Mouse (Mus musculus): Measurements from ENCODE around the gene Ugcg. TPM values are rescaled to one million over a fixed set of nuclear protein-coding genes. Genes with fewer than 3 reads are reported as not detected.
A peak's percentile ranks its signal among the peaks of the same experiment; 100 is the strongest.

Ugcg gene
- polyA plus RNA-seq, 1 experiment from 2014 or later = 18.3 TPM

DNA sequence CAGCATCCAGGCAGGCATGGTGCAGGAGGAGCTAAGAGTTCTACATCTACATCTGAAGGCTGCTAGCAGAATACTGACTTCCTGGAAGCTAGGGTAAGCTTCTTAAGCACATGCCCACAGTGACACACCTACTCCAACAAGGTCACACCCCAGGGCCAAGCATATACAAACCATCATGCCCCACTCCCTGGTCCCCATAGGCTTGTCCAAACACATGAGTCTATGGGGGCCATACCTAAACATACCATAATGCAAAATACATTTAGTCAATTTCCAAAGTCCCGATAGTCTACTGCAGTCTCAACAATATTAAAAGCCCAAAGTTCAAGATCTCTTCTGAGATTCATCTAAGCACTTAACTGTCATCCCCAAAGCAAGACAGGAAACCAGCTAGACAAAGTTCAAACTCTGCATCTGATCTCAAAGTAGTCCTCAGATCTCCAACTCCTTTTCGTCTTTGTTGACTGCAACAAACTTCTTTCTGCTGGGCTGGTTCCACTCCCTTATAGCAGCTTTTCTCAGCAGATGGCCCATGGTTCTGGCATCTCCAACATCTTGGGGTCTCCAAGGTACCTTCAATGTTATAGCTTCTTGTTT is 21.7 kb upstream of the Ugcg start:
- H3K4me2 ChIP-seq (ENCODE audit: low read length) = no peak overlapping the region
- no peak for ATAC-seq
- H3K4me3 ChIP-seq (replicated peaks; ENCODE audit: low read length) = no peak overlapping the region
- H3K36me3 ChIP-seq (ENCODE audit: control insufficient read depth, insufficient read depth) = no peaks in the 10 kb centered on the region
- no peak overlapping the region for H3K27ac ChIP-seq (ENCODE audit: low read length)
- no peaks in the 10 kb centered on the region for H3K9me3 ChIP-seq (ENCODE audit: control insufficient read depth, low read length)
- H3K4me1 ChIP-seq (replicated peaks; ENCODE audit: control insufficient read depth, insufficient read depth, low read length) = no peaks in the 10 kb centered on the region
- H3K27me3 ChIP-seq (replicated peaks; ENCODE audit: control insufficient read depth, insufficient read depth, low read length) = no peaks in the 10 kb centered on the region
- 96% methylated on average over 2 of the region's 2 CpGs for WGBS
- no peak overlapping the region for H3K9ac ChIP-seq (replicated peaks; ENCODE audit: low read depth, low read length)

DNA sequence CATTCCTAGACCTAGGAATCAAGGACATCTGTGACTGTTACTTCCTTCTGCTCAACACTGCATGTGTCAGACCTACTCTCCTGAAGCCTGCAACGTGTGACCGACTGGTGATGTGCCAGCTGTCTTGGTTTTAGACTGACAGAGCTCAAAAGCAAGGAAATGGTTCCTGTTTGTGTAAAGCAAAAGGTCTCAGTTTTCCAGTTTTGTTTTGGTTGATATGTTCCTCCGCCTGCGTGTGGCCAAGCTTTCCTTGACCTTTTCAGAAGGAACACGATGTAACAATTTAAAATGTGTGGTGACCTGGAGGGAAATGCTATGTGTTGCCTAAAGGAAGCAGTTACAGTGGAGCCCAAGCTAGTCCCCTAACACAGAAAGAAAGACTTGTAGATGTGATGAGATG is 19.1 kb upstream of the Ugcg start:
- no peak overlapping the region for H3K9ac ChIP-seq (replicated peaks; ENCODE audit: low read depth, low read length)
- H3K9me3 ChIP-seq (ENCODE audit: control insufficient read depth, low read length) = no peaks in the 10 kb centered on the region
- ATAC-seq = no peak
- H3K27ac ChIP-seq (ENCODE audit: low read length) = no peak overlapping the region
- H3K4me3 ChIP-seq (replicated peaks; ENCODE audit: low read length) = no peak overlapping the region
- H3K36me3 ChIP-seq (ENCODE audit: control insufficient read depth, insufficient read depth) = no peaks in the 10 kb centered on the region
- H3K27me3 ChIP-seq (replicated peaks; ENCODE audit: control insufficient read depth, insufficient read depth, low read length) = no peaks in the 10 kb centered on the region
- WGBS = 79% methylated on average over 5 of the region's 5 CpGs
- no peak overlapping the region for H3K4me2 ChIP-seq (ENCODE audit: low read length)
- H3K4me1 ChIP-seq (replicated peaks; ENCODE audit: control insufficient read depth, insufficient read depth, low read length) = no peaks in the 10 kb centered on the region

DNA sequence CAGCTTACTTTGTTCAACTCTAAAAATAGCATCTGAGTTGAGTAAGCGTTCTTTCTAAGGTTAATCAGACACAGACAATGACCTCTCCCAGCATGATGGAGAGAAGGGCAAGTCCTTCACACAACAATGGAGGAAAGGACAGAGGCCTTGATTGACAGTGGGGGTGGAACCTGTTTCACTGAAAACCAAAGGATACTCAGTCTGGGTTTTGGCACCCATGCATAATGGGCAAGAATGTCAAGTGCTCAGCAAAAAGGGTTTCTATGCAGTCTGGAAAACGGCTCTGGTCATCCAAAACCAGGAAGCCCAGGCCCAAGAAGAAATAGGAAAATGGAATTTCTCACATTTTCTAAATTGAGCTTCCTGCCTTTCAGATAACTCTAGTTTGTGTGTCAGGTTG is 16.4 kb upstream of the Ugcg start:
- Histone ChIP-seq H3K27ac (ENCODE audit: low read length) (no peak overlapping the region), H3K4me2 (ENCODE audit: low read length) (no peak overlapping the region), H3K27me3 (replicated peaks; ENCODE audit: control insufficient read depth, insufficient read depth, low read length) (no peaks in the 10 kb centered on the region), H3K4me3 (replicated peaks; ENCODE audit: low read length) (no peak overlapping the region), H3K36me3 (ENCODE audit: control insufficient read depth, insufficient read depth) (no peaks in the 10 kb centered on the region), H3K9me3 (ENCODE audit: control insufficient read depth, low read length) (no peaks in the 10 kb centered on the region), H3K9ac (replicated peaks; ENCODE audit: low read depth, low read length) (no peak overlapping the region), H3K4me1 (replicated peaks; ENCODE audit: control insufficient read depth, insufficient read depth, low read length) (no peaks in the 10 kb centered on the region)
- ATAC-seq = no peak
- WGBS = 24% methylated on average over 2 of the region's 2 CpGs

DNA sequence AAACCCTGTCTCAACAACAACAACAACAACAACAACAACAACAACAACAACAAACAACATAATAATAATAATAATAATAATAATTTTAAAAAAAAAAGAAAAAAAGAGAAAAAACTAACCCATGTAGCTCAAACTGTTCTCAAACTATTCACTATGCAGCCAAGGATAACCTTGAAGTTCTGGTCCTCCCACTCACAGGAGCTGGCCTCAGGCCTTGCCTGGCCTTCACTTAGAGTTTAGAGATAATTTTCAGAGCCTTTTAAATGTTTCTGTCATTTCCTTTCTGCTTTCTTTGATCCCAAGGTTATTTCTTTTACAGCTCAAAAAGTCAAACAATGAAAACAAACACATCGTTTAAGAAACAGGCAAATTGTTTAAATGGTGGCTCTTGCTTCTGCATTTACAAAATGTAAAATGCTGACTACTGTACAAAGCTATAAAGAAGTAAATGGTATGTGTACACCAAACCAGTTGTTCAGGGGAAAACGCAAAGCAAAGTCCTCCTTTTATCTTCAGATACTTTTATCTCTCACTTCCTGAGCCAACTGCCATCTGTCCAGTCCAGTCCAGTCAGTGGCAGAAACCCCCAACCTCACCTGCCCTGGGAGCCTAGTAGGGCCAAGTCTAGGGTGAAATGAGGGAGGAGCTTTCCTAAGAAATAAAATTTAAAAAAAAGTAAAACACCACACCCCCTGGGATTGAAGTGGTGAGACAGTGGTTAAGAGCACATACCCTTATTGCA is 15.7 kb upstream of the Ugcg start:
- H3K27ac ChIP-seq (ENCODE audit: low read length) = no peak overlapping the region
- H3K4me1 ChIP-seq (replicated peaks; ENCODE audit: control insufficient read depth, insufficient read depth, low read length) = no peaks in the 10 kb centered on the region
- H3K9ac ChIP-seq (replicated peaks; ENCODE audit: low read depth, low read length) = no peak overlapping the region
- H3K4me3 ChIP-seq (replicated peaks; ENCODE audit: low read length) = no peak overlapping the region
- H3K27me3 ChIP-seq (replicated peaks; ENCODE audit: control insufficient read depth, insufficient read depth, low read length) = no peaks in the 10 kb centered on the region
- no peak overlapping the region for H3K4me2 ChIP-seq (ENCODE audit: low read length)
- no peaks in the 10 kb centered on the region for H3K9me3 ChIP-seq (ENCODE audit: control insufficient read depth, low read length)
- WGBS = 86% methylated on average over 2 of the region's 2 CpGs
- no peak for ATAC-seq
- H3K36me3 ChIP-seq (ENCODE audit: control insufficient read depth, insufficient read depth) = no peaks in the 10 kb centered on the region

DNA sequence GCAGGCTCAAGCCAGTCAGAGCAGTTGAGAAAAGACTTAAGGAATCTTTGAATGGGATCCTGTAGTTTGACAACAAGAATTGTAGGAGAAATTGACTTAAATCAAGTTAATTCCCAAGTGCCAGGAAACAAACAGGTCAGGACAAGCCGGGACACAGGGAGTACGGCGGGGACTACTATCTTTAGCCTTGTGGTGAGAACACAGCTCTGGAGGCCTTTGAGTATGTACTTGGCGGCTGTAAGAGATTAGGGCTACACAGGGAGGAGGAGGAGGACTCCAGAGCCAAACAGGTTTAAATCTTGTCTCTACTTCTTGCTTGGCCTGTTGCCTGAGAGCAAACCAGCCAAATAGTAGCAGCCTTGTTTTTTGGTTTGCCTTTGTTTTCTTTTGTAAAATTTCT is 14.1 kb upstream of the Ugcg start:
- no peak overlapping the region for H3K27ac ChIP-seq (ENCODE audit: low read length)
- H3K9me3 ChIP-seq (ENCODE audit: control insufficient read depth, low read length) = no peaks in the 10 kb centered on the region
- H3K36me3 ChIP-seq (ENCODE audit: control insufficient read depth, insufficient read depth) = no peaks in the 10 kb centered on the region
- no peak overlapping the region for H3K4me2 ChIP-seq (ENCODE audit: low read length)
- no peaks in the 10 kb centered on the region for H3K4me1 ChIP-seq (replicated peaks; ENCODE audit: control insufficient read depth, insufficient read depth, low read length)
- ATAC-seq = no peak
- H3K9ac ChIP-seq (replicated peaks; ENCODE audit: low read depth, low read length) = no peak overlapping the region
- H3K27me3 ChIP-seq (replicated peaks; ENCODE audit: control insufficient read depth, insufficient read depth, low read length) = no peaks in the 10 kb centered on the region
- WGBS = 74% methylated on average over 4 of the region's 4 CpGs
- H3K4me3 ChIP-seq (replicated peaks; ENCODE audit: low read length) = no peak overlapping the region

DNA sequence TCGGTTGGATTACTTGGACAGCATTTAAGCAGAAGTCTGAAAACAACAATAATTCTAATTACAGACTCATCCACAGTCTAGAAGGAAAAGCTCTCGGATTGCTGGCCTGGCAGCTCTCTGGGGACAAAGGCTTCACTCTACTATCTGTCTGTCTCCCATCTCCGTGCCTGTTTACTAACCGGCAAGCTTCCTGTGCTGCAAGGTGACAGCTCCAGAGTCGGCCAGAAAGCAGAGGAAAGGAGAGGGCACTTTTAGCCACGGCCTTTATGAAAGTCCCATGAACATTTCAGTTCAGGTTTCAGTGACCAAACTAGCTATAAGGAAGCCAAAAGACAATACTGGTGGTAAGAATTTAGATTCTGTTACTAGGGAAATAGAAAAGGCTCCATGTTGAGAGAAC is 13.1 kb upstream of the Ugcg start:
- Histone ChIP-seq H3K4me3 (replicated peaks; ENCODE audit: low read length) (no peak overlapping the region), H3K27ac (ENCODE audit: low read length) (no peak overlapping the region), H3K36me3 (ENCODE audit: control insufficient read depth, insufficient read depth) (no peaks in the 10 kb centered on the region), H3K9me3 (ENCODE audit: control insufficient read depth, low read length) (no peaks in the 10 kb centered on the region), H3K27me3 (replicated peaks; ENCODE audit: control insufficient read depth, insufficient read depth, low read length) (no peaks in the 10 kb centered on the region), H3K9ac (replicated peaks; ENCODE audit: low read depth, low read length) (no peak overlapping the region), H3K4me2 (ENCODE audit: low read length) (no peak overlapping the region), H3K4me1 (replicated peaks; ENCODE audit: control insufficient read depth, insufficient read depth, low read length) (no peaks in the 10 kb centered on the region)
- ATAC-seq = no peak
- WGBS = 69% methylated on average over 6 of the region's 6 CpGs

DNA sequence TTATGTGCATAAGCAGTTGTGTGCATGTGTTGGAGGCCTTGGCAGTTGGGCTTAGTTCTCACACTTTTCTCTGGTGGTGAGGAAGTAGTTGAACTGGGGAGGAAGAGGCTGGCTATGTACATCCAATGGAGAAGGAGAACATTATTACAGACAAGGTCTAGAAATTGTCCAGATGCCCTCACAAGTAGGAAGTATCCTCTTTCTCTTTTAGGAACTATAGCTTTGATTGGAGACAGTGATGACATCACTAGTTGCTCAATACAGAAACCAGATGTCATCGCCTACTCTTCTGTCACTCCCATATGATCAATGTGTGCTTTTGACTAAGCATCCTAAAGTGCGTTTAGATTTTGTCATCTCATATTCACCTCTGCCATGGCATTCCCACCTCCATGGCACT is 11.5 kb upstream of the Ugcg start:
- WGBS = 95% methylated on average over 2 of the region's 2 CpGs
- H3K4me3 ChIP-seq (replicated peaks; ENCODE audit: low read length) = no peak overlapping the region

DNA sequence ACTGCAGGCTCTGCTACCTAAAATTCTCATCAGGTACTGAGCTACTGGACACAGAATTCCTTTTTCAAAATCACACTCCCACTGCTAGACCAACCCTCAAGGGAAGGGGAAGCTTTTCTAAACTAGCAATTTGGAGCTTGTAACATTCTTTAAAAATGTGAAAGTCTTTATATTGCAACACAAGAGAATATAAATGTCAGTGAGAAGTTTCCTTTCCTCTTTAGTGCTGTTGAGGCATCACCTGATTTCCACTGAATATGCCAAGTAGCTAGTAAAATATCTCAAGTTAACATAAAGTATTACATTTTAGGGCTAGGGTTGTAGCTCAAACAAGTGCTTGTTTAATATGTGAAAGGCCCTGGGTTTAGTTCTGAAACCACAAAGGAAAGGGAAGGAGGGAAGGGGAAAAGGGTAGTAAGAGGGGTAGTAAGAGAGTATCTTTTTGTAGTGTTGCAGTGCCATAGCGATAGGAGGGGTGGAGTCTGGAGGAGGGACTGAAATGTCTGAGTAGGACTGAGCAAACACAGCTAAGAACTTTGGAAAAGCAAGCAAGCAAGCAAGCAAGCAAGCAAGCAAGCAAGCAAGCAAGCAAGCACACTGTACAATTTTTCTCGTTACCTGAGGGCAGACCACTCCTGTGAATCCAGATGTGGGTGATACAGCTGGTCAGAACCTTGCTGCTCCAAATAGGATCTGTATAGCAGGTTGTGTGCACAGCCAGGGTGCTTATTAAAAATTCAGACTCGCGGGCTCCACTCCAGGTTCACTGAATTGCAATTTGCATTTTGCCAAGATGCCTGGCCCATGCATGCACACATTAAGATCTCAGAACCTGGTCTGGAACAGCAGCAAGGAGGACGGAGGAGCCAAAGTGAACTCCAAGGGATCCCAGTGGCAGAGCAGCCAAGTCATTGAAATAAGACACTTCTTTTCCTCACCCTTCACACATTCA is 7.5 kb upstream of the Ugcg start:
- Histone ChIP-seq H3K27me3 (replicated peaks; ENCODE audit: control insufficient read depth, insufficient read depth, low read length) (no peaks in the 10 kb centered on the region), H3K36me3 (ENCODE audit: control insufficient read depth, insufficient read depth) (no peaks in the 10 kb centered on the region), H3K27ac (ENCODE audit: low read length) (no peak overlapping the region), H3K4me3 (replicated peaks; ENCODE audit: low read length) (no peak overlapping the region), H3K4me2 (ENCODE audit: low read length) (no peak overlapping the region), H3K4me1 (replicated peaks; ENCODE audit: control insufficient read depth, insufficient read depth, low read length) (peaks cover 5% of the 10 kb centered on the region), H3K9me3 (ENCODE audit: control insufficient read depth, low read length) (no peaks in the 10 kb centered on the region), H3K9ac (replicated peaks; ENCODE audit: low read depth, low read length) (no peak overlapping the region)
- WGBS = 33% methylated on average over 5 of the region's 5 CpGs
- peak; percentile 45; the same call in 1 of the 2 replicates for ATAC-seq

More for the DNA sequence above, 11.5 kb upstream of the Ugcg start:
- no peaks in the 10 kb centered on the region for H3K36me3 ChIP-seq (ENCODE audit: control insufficient read depth, insufficient read depth)
- no peak overlapping the region for H3K9ac ChIP-seq (replicated peaks; ENCODE audit: low read depth, low read length)
- H3K27ac ChIP-seq (ENCODE audit: low read length) = no peak overlapping the region
- no peak overlapping the region for H3K4me2 ChIP-seq (ENCODE audit: low read length)
- no peaks in the 10 kb centered on the region for H3K27me3 ChIP-seq (replicated peaks; ENCODE audit: control insufficient read depth, insufficient read depth, low read length)
- no peaks in the 10 kb centered on the region for H3K9me3 ChIP-seq (ENCODE audit: control insufficient read depth, low read length)
- H3K4me1 ChIP-seq (replicated peaks; ENCODE audit: control insufficient read depth, insufficient read depth, low read length) = peaks cover 5% of the 10 kb centered on the region
- ATAC-seq = no peak

DNA sequence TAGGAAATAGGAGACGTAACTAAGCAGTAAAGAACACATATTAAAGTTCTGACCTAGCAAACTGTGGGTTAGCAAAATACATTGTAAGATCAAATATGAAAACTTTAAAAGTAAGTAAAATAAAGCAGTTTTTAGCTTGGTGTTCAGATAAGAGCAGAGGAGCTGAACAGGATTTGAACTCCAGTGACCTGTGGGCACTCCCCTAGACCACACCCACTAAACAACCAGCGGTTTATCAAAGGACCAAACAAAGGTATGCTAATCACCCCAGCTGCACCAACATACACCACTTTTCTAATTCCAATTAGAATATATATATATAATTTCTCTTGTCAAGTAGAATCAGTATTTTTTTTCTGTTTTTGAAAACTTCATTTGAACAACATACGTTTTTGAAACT is 3.4 kb upstream of the Ugcg start:
- H3K9me3 ChIP-seq (ENCODE audit: control insufficient read depth, low read length) = no peaks in the 10 kb centered on the region
- ATAC-seq = no peak
- 69% methylated on average over 3 of the region's 3 CpGs for WGBS
- H3K4me1 ChIP-seq (replicated peaks; ENCODE audit: control insufficient read depth, insufficient read depth, low read length) = peaks cover 12% of the 10 kb centered on the region
- no peaks in the 10 kb centered on the region for H3K36me3 ChIP-seq (ENCODE audit: control insufficient read depth, insufficient read depth)
- H3K27me3 ChIP-seq (replicated peaks; ENCODE audit: control insufficient read depth, insufficient read depth, low read length) = no peaks in the 10 kb centered on the region
- H3K27ac ChIP-seq (ENCODE audit: low read length) = no peak overlapping the region
- no peak overlapping the region for H3K9ac ChIP-seq (replicated peaks; ENCODE audit: low read depth, low read length)
- no peak overlapping the region for H3K4me2 ChIP-seq (ENCODE audit: low read length)
- H3K4me3 ChIP-seq (replicated peaks; ENCODE audit: low read length) = no peak overlapping the region

All from forebrain, embryonic 16.5 days (tissue).